Mouse (Mus musculus) embryonic facial prominence, embryonic 13.5 days (tissue): ENCODE data around the gene Stat6. TPM values are rescaled to one million over a fixed set of nuclear protein-coding genes. Genes with fewer than 3 reads are reported as not detected.

ENCODE experiments used
- ATAC-seq: fragments of 200-750 bp; cut with Nextera tagmentation; 2 replicates; pipeline ENCODE4 v1.8.0; 2017; ENCODE audit warnings: low read depth; ENCODE audit not compliant: insufficient number of reproducible peaks, insufficient read depth, low FRiP score, low TSS enrichment
- H3K27ac ChIP-seq: fragments of 300-500 bp; sonication (generic); 2 replicates; pipeline ENCODE4 v1.5.1; 2015; ENCODE audit warnings: moderate library complexity, mild to moderate bottlenecking, inconsistent platforms
- H3K27me3 ChIP-seq: fragments of 300-500 bp; sonication (generic); 2 replicates; pipeline ENCODE4 v1.6.1; 2015; ENCODE audit warnings: mild to moderate bottlenecking, inconsistent platforms
- H3K36me3 ChIP-seq: fragments of 300-500 bp; sonication (generic); 2 replicates; pipeline ENCODE4 v1.6.1; 2015; ENCODE audit warnings: mild to moderate bottlenecking, inconsistent platforms
- H3K4me1 ChIP-seq: fragments of 300-500 bp; sonication (generic); 2 replicates; pipeline ENCODE4 v1.6.1; 2015; ENCODE audit warnings: inconsistent platforms
- H3K4me2 ChIP-seq: fragments of 300-500 bp; sonication (generic); 2 replicates; pipeline ENCODE4 v1.6.1; 2015; ENCODE audit warnings: moderate library complexity, mild to moderate bottlenecking, inconsistent platforms
- H3K4me3 ChIP-seq: fragments of 300-500 bp; sonication (generic); 2 replicates; pipeline ENCODE4 v1.5.1; 2015; ENCODE audit warnings: mild to moderate bottlenecking, inconsistent platforms
- H3K9ac ChIP-seq: fragments of 300-500 bp; sonication (generic); 2 replicates; pipeline ENCODE4 v1.6.1; 2015; ENCODE audit warnings: mild to moderate bottlenecking, inconsistent platforms
- H3K9me3 ChIP-seq: fragments of 300-500 bp; sonication (generic); 2 replicates; pipeline ENCODE4 v1.6.1; 2016; ENCODE audit warnings: inconsistent platforms
- WGBS: fragments of 180-500 bp; shearing (Covaris S2); methylation state at CpG from one replicate; pipeline ENCODE4 v1.1.7; 2015; ENCODE audit warnings: mixed read lengths; 5-methylcytosine and 5-hydroxymethylcytosine counted together
- polyA plus RNA-seq: library from polyadenylated mRNA; unstranded; fragments of >200 nt; fragmentation: Nextera tagmentation; extraction: Ambion mirVana; gene quantifications from 2 replicates; pipeline ENCODE4 v1.2.1, GENCODE M21; 2015

Stat6 gene
- polyA plus RNA-seq, 1 experiment from 2014 or later: 21.1 TPM

- Histone ChIP-seq H3K27ac (peak overlapping the region; percentile 12; the same call in 1 of the 2 replicates), H3K4me2 (no peak overlapping the region), H3K9ac (0 out of 2 replicates have a peak overlapping the region, but pooled peaks have one; percentile 44), H3K9me3 (no peaks in the 10 kb centered on the region), H3K36me3 (peaks cover 96% of the 10 kb centered on the region), H3K4me3 (no peak overlapping the region), H3K4me1 (peaks cover 60% of the 10 kb centered on the region), H3K27me3 (no peaks in the 10 kb centered on the region)
- WGBS: 59% methylated on average over 13 of the region's 13 CpGs
- no peak for ATAC-seq
These were observed 39.1 kb upstream of the Stat6 start for GRCm38 (mm10) chr10:127603437-127604371.

DNA sequence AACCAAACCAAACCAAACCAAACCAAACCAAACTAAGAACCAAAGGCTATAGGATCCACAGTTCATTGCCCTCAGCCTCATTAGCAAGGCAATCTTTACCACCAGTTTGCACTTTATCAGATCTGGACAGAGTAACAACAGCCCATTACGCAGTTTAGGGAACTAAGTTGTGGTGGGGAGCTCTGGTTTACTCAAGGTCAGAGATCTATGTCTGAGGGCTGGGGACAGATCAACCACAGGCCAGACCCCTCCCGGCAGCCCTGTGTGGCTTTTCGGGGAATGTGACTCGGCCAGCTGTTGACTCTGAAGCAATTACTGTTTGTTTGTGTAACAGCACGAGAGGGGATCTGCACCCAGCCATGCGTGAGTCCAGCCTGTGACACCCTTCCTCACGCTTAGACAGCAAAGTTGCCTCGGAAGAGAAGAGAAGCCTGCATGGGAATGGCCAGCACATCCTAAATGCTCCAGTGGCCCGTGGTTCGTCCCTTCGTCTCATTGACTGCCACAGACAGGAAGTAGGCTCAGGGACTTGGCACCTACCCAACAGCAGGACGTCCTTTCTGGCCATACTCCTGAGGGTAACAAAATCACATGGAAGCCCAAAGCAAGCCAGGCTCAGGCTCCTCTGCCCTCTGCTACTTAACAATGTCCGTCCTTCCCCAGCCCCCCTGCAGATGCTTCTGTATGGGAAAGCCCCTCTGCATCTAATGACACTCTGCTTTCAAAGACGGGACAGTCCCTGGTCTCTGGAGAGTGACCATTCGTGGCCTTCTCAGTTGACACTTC is 38.1 kb upstream of the Stat6 start:
- H3K9ac ChIP-seq: no peak overlapping the region
- no peak overlapping the region for H3K4me3 ChIP-seq
- H3K27ac ChIP-seq: peak overlapping the region; percentile 33; the same call in 1 of the 2 replicates
- H3K4me1 ChIP-seq: peaks cover 60% of the 10 kb centered on the region
- 53% methylated on average over 15 of the region's 15 CpGs for WGBS
- no peaks in the 10 kb centered on the region for H3K27me3 ChIP-seq
- no peak for ATAC-seq
- no peak overlapping the region for H3K4me2 ChIP-seq
- H3K36me3 ChIP-seq: peaks cover 97% of the 10 kb centered on the region
- H3K9me3 ChIP-seq: no peaks in the 10 kb centered on the region

GRCm38 (mm10) chr10:127605251-127605547 is 37.6 kb upstream of the Stat6 start:
- WGBS: 83% methylated on average over 8 of the region's 8 CpGs
- no peak overlapping the region for H3K4me2 ChIP-seq
- H3K4me1 ChIP-seq: peaks cover 60% of the 10 kb centered on the region
- peaks cover 98% of the 10 kb centered on the region for H3K36me3 ChIP-seq
- peak overlapping the region; percentile 33; the same call in 1 of the 2 replicates for H3K27ac ChIP-seq
- no peaks in the 10 kb centered on the region for H3K9me3 ChIP-seq
- no peak for ATAC-seq
- H3K9ac ChIP-seq: no peak overlapping the region
- H3K4me3 ChIP-seq: no peak overlapping the region
- no peaks in the 10 kb centered on the region for H3K27me3 ChIP-seq

GRCm38 (mm10) chr10:127605756-127606155 is 37.0 kb upstream of the Stat6 start:
- H3K4me1 ChIP-seq: peaks cover 60% of the 10 kb centered on the region
- H3K9ac ChIP-seq: no peak overlapping the region
- ATAC-seq: no peak
- 92% methylated on average over 9 of the region's 9 CpGs for WGBS
- H3K4me2 ChIP-seq: no peak overlapping the region
- H3K27me3 ChIP-seq: no peaks in the 10 kb centered on the region
- H3K4me3 ChIP-seq: no peak overlapping the region
- H3K27ac ChIP-seq: peak overlapping the region; percentile 33; the same call in 1 of the 2 replicates
- no peaks in the 10 kb centered on the region for H3K9me3 ChIP-seq
- peaks cover 98% of the 10 kb centered on the region for H3K36me3 ChIP-seq

- ATAC-seq: no peak
- peaks cover 56% of the 10 kb centered on the region for H3K4me1 ChIP-seq
These were observed 35.7 kb upstream of the Stat6 start for GRCm38 (mm10) chr10:127607059-127607458.

GRCm38 (mm10) chr10:127609415-127610065 is 33.2 kb upstream of the Stat6 start:
- WGBS: 24% methylated on average over 9 of the region's 9 CpGs
- H3K36me3 ChIP-seq: peaks cover 89% of the 10 kb centered on the region
- peak; percentile 33; the same call in 1 of the 2 replicates for ATAC-seq

More at GRCm38 (mm10) chr10:127607059-127607458, 35.7 kb upstream of the Stat6 start:
- H3K36me3 ChIP-seq: peaks cover 96% of the 10 kb centered on the region
- H3K9me3 ChIP-seq: no peaks in the 10 kb centered on the region
- no peak overlapping the region for H3K9ac ChIP-seq
- H3K4me3 ChIP-seq: no peak overlapping the region
- WGBS: 74% methylated on average over 7 of the region's 7 CpGs
- H3K27ac ChIP-seq: no peak overlapping the region
- no peaks in the 10 kb centered on the region for H3K27me3 ChIP-seq
- H3K4me2 ChIP-seq: no peak overlapping the region

GRCm38 (mm10) chr10:127610066-127610415 is 32.7 kb upstream of the Stat6 start:
- H3K9me3 ChIP-seq: no peaks in the 10 kb centered on the region
- H3K4me1 ChIP-seq: peaks cover 55% of the 10 kb centered on the region
- no peak overlapping the region for H3K4me3 ChIP-seq
- H3K36me3 ChIP-seq: peaks cover 84% of the 10 kb centered on the region
- 74% methylated on average over 9 of the region's 9 CpGs for WGBS
- H3K9ac ChIP-seq: no peak overlapping the region
- peak overlapping the region; percentile 94 for H3K27ac ChIP-seq
- no peak for ATAC-seq
- H3K4me2 ChIP-seq: no peak overlapping the region
- no peaks in the 10 kb centered on the region for H3K27me3 ChIP-seq

More at GRCm38 (mm10) chr10:127609415-127610065, 33.2 kb upstream of the Stat6 start:
- Histone ChIP-seq H3K4me3 (no peak overlapping the region), H3K27ac (peak overlapping the region; percentile 94), H3K27me3 (no peaks in the 10 kb centered on the region), H3K4me2 (0 out of 2 replicates have a peak overlapping the region, but pooled peaks have one; percentile 9), H3K9ac (no peak overlapping the region), H3K9me3 (no peaks in the 10 kb centered on the region), H3K4me1 (peaks cover 55% of the 10 kb centered on the region)

DNA sequence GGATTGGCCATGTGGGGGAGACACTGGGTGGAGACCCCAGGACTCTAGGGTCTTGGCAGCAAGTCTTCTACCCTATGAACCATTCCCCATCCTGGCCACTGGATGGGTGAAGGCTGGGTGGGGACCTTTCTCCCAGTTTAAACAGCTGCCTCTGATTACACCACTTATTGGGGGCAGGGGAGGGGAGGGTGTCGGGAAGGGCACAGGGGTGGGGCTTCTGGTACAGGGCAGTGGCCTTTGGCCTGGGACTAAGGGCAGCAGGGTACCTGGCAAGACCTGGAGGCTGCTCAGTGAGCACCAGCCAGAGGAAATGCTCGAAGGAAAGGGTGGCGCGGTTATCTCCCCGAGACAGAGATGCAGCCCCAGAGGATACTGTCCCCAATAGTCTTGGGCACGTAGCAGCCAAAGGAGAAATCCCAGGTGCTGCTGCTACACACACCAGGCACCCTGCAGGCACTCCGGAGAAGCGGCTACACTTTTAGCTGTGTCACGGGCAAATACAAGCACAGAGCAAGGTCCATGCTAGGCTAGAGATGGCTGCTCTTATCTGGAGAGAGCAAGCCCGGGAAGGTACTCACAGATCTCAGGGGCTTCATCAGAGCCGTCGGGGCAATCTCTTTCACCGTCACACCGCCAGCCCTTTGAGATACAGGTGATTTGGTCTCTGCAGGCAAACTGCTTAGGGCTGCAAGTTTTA is 30.6 kb upstream of the Stat6 start:
- Histone ChIP-seq H3K27me3 (no peaks in the 10 kb centered on the region), H3K4me3 (no peak overlapping the region), H3K27ac (no peak overlapping the region), H3K4me2 (no peak overlapping the region), H3K9me3 (no peaks in the 10 kb centered on the region), H3K36me3 (peaks cover 66% of the 10 kb centered on the region), H3K4me1 (peaks cover 70% of the 10 kb centered on the region), H3K9ac (no peak overlapping the region)
- ATAC-seq: no peak
- 81% methylated on average over 14 of the region's 14 CpGs for WGBS

GRCm38 (mm10) chr10:127614236-127615033 is 28.4 kb upstream of the Stat6 start:
- Histone ChIP-seq H3K4me3 (peak overlapping the region; percentile 29), H3K9ac (peak overlapping the region; percentile 64)
- ATAC-seq: peak; percentile 32; the same call in 1 of the 2 replicates

DNA sequence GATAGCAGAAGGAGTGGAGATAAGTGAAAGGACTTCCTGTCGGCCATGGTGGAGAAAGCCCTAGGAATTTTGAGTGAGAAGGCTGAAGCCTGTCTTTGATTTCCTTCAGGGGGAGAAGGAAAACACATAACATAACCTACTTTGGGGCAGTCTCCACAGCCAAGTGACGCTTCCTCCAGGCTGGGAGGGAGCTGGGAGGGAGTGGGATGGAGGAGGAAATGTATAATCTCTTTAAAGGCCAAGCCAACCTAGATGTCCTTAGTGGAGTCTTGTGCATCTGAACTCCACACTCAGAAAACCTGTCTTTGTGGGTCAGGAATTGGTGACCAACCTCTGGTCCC is 27.8 kb upstream of the Stat6 start:
- Histone ChIP-seq H3K4me1 (peaks cover 79% of the 10 kb centered on the region), H3K4me2 (peak overlapping the region; percentile 85), H3K36me3 (peaks cover 41% of the 10 kb centered on the region), H3K9me3 (no peaks in the 10 kb centered on the region), H3K9ac (peak overlapping the region; percentile 64), H3K27ac (peak overlapping the region; percentile 95), H3K27me3 (no peaks in the 10 kb centered on the region), H3K4me3 (peak overlapping the region; percentile 29)
- WGBS: 16% methylated on average over 2 of the region's 2 CpGs
- no peak; the same call in 1 of the 2 replicates for ATAC-seq

More at GRCm38 (mm10) chr10:127614236-127615033, 28.4 kb upstream of the Stat6 start:
- Histone ChIP-seq H3K4me2 (peak overlapping the region; percentile 85), H3K36me3 (peaks cover 47% of the 10 kb centered on the region), H3K9me3 (no peaks in the 10 kb centered on the region), H3K4me1 (peaks cover 79% of the 10 kb centered on the region), H3K27ac (peak overlapping the region; percentile 95), H3K27me3 (no peaks in the 10 kb centered on the region)
- 16% methylated on average over 12 of the region's 12 CpGs for WGBS
